Mouse (Mus musculus): Measurements from ENCODE around the gene Gm5089.

- TF ChIP-seq GATA1 (IDR thresholded peaks at IDR 0.05; ENCODE audit: borderline replicate concordance, low read length) (no peak), FLI1 (IDR thresholded peaks at IDR 0.05; ENCODE audit: low read length) (no peak)
Observed at GRCm38 (mm10) chr14:122486611-122487010, 35.7 kb upstream of the Gm5089 start.

Data from megakaryocyte, embryonic 14.5 days (primary cell).